Mouse (Mus musculus): ENCODE results near the gene Lamb1. TPM values are rescaled to one million over a fixed set of nuclear protein-coding genes. Genes with fewer than 3 reads are reported as not detected.

Gene Lamb1
- polyA plus RNA-seq, 1 experiment from 2014 or later: 80.8 TPM

DNA sequence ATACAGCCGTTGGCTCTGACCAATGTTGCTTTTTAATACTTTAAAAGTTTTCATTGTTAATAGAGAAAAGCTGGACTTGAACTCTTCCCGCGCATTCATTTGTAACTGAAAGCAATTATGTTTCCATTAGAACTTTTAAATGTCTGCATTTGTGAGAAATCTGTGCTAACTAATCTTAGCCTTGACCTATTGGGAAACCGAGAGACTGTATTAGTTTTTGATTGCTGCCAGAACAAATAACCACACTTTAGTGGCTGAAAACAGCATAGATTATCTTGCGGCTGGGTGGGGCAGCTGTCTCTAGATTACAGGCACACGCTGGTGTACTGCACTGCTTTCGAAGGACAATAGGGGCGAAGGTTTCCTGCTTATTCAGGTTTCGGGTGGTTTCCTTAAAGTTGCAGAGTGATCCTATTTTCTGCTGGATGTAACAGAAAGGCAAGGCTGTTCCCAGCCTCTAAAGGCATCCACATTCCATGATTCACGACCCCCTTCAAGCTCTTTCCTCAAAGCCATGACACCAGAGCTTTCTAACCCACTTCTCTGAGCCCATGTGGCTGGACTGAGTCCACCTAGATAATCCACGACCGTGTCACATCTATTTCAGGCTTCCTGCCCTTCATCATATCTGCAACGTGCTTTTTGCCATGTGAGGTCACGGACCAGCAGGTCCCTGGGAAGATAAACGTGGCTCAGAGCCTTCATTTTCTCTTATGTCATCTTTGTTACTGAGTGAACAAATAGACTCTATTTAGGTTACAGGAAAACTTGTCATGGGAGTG is 28.5 kb downstream of the Lamb1 start:
- WGBS: 60% methylated on average over 15 of the region's 15 CpGs
- ATAC-seq (ENCODE audit: insufficient number of reproducible peaks, insufficient read depth, low FRiP score, low TSS enrichment): no peak
- peaks cover 53% of the 10 kb centered on the region for H3K36me3 ChIP-seq

DNA sequence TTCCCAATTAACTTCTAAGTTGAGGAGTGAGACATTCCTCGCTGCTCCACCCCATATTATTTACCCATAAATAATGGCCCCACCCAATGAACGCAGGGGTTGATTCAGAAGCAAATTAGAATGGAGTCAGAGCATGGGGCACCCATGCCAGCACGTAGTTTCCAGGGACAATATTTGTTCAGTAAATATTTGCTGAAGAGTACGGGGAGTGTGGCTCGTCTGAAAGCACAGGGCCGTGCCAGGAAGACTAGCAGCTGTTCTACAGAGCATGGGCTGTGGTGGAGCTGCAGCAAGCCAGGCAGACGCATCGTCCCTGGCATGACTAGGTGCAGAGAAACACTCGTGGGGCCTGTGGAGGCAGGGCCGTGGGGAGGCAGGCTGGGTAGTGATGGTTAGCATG is 29.5 kb downstream of the Lamb1 start:
- peaks cover 53% of the 10 kb centered on the region for H3K36me3 ChIP-seq
- H3K4me1 ChIP-seq: peaks cover 14% of the 10 kb centered on the region; the same call in 1 of the 2 replicates
- H3K4me2 ChIP-seq (replicated peaks): no peak overlapping the region
- no peak overlapping the region for H3K4me3 ChIP-seq
- H3K27me3 ChIP-seq: no peaks in the 10 kb centered on the region
- no peak for ATAC-seq (ENCODE audit: insufficient number of reproducible peaks, insufficient read depth, low FRiP score, low TSS enrichment)
- no peaks in the 10 kb centered on the region for H3K9me3 ChIP-seq
- no peak overlapping the region for H3K27ac ChIP-seq
- WGBS: 63% methylated on average over 10 of the region's 10 CpGs
- no peak overlapping the region for H3K9ac ChIP-seq

More for the DNA sequence above, 28.5 kb downstream of the Lamb1 start:
- no peaks in the 10 kb centered on the region for H3K9me3 ChIP-seq
- peaks cover 14% of the 10 kb centered on the region; the same call in 1 of the 2 replicates for H3K4me1 ChIP-seq
- H3K4me2 ChIP-seq (replicated peaks): no peak overlapping the region
- no peak overlapping the region for H3K9ac ChIP-seq
- no peaks in the 10 kb centered on the region for H3K27me3 ChIP-seq
- H3K4me3 ChIP-seq: no peak overlapping the region
- no peak overlapping the region for H3K27ac ChIP-seq

DNA sequence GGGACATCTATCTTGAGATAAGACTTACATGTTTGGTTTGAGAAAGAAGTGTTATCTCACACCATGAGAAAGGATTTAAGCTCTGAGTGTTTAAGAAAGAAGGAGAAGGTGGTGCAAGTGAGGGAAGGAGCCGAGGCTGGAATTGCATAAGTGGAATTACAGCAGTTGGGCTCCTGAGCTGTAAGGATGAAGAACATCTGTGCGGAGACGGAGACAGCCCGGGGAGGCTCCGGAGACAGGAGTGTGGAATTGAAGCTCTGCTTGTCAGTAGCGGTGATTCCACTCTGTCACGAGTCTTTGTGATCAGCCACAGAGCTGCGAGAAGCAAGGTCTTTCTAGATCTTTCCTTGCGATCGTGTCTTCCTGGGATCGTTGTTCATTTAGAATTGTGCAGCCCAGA is 30.0 kb downstream of the Lamb1 start:
- WGBS: 66% methylated on average over 11 of the region's 11 CpGs
- no peak overlapping the region for H3K27ac ChIP-seq
- ATAC-seq (ENCODE audit: insufficient number of reproducible peaks, insufficient read depth, low FRiP score, low TSS enrichment): no peak

DNA sequence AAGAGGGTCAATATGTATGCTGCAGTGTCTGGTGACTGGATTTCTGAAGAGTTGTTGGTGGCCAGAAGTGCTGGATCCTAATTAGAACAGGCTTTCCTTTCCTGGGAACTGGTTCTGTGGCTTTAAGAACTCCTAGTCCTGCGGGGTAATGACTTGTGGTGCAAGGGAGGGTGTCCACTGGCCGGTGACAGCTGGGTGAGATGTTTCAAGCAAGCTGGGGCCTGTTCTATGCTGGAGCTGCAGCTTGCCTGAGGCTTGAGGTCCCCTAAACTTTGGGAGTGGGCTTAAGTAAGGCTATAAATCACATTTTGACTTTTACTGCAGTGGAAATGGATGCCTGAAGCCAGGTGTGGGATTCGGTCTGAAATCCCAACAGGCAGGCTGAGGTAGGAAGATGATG is 30.5 kb downstream of the Lamb1 start:
- no peak for ATAC-seq (ENCODE audit: insufficient number of reproducible peaks, insufficient read depth, low FRiP score, low TSS enrichment)
- H3K4me2 ChIP-seq (replicated peaks): no peak overlapping the region
- 49% methylated on average over 3 of the region's 3 CpGs for WGBS
- peaks cover 14% of the 10 kb centered on the region; the same call in 1 of the 2 replicates for H3K4me1 ChIP-seq
- no peak overlapping the region for H3K4me3 ChIP-seq
- H3K9ac ChIP-seq: no peak overlapping the region
- no peaks in the 10 kb centered on the region for H3K27me3 ChIP-seq
- H3K27ac ChIP-seq: no peak overlapping the region
- peaks cover 56% of the 10 kb centered on the region for H3K36me3 ChIP-seq
- H3K9me3 ChIP-seq: no peaks in the 10 kb centered on the region

More for the DNA sequence above, 30.0 kb downstream of the Lamb1 start:
- H3K36me3 ChIP-seq: peaks cover 56% of the 10 kb centered on the region
- no peaks in the 10 kb centered on the region for H3K27me3 ChIP-seq
- no peak overlapping the region for H3K4me3 ChIP-seq
- H3K9me3 ChIP-seq: no peaks in the 10 kb centered on the region
- H3K9ac ChIP-seq: no peak overlapping the region
- H3K4me1 ChIP-seq: peaks cover 14% of the 10 kb centered on the region; the same call in 1 of the 2 replicates
- H3K4me2 ChIP-seq (replicated peaks): no peak overlapping the region

DNA sequence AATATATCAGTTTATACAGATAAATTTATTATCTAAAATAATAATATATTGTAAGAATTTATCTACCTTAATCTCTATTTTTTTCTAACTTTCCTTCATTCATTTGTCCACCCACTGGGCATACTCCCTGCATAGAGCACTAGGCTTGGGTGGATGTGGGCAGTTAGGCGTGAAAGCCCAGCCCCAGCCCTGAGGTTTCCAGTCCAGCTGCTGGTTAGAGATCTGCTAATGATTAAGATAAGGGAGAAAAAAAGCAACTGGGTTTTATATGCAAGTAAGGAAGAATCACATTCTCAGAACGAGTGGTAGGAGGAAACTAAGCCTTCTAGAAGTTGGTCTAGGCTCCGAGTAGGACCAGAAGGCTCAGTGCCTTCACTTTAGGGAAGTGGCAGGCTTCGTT is 31.1 kb downstream of the Lamb1 start:
- H3K27ac ChIP-seq: no peak overlapping the region
- peaks cover 56% of the 10 kb centered on the region for H3K36me3 ChIP-seq
- no peaks in the 10 kb centered on the region for H3K27me3 ChIP-seq
- WGBS: 68% methylated on average over 4 of the region's 4 CpGs
- H3K4me1 ChIP-seq: peaks cover 14% of the 10 kb centered on the region; the same call in 1 of the 2 replicates
- no peak overlapping the region for H3K4me2 ChIP-seq (replicated peaks)
- H3K9me3 ChIP-seq: no peaks in the 10 kb centered on the region
- H3K9ac ChIP-seq: no peak overlapping the region
- no peak for ATAC-seq (ENCODE audit: insufficient number of reproducible peaks, insufficient read depth, low FRiP score, low TSS enrichment)
- H3K4me3 ChIP-seq: no peak overlapping the region

DNA sequence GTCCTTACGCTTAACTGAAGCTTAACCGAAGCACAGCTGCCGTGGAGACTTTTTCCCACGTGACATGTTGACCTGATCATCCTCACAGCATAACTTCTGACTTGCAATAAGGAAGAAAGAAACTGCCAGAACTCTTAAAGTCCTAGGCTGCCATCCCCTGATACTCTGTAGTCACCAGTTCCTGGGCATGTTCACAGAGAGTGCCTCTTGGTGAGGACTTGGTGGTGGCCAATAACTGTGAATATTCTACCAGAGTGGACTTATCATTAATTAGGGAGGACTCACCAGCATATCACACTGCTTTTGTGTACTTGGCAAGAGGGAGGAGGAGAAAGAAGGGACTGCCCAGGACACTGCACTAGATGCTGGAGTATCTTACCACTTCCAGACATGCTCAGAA is 33.1 kb downstream of the Lamb1 start:
- no peak overlapping the region for H3K9ac ChIP-seq
- H3K27me3 ChIP-seq: no peaks in the 10 kb centered on the region
- WGBS: 91% methylated on average over 4 of the region's 4 CpGs
- no peak for ATAC-seq (ENCODE audit: insufficient number of reproducible peaks, insufficient read depth, low FRiP score, low TSS enrichment)
- H3K4me1 ChIP-seq: peaks cover 14% of the 10 kb centered on the region; the same call in 1 of the 2 replicates
- H3K4me3 ChIP-seq: no peak overlapping the region
- no peaks in the 10 kb centered on the region for H3K9me3 ChIP-seq
- H3K36me3 ChIP-seq: peaks cover 68% of the 10 kb centered on the region
- no peak overlapping the region for H3K4me2 ChIP-seq (replicated peaks)
- H3K27ac ChIP-seq: no peak overlapping the region

DNA sequence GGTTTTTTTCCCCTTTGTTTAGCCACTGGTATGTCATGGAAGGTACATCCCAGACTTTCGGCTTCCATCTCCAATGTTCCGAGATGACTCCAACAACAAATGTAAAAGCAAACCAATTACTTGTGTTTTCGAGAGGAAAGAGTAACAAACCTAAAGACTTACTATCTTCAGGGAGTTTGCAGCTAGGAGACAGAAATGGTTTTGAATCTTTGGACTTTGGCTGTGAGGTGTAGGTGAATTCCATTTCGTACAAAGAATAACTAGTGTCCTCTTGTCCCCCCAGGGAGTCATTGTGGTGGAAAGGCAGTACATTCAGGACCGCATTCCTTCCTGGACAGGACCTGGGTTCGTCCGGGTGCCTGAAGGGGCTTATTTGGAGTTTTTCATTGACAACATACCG is 33.5 kb downstream of the Lamb1 start:
- H3K9ac ChIP-seq: no peak overlapping the region
- H3K4me1 ChIP-seq: peaks cover 12% of the 10 kb centered on the region; the same call in 1 of the 2 replicates
- H3K36me3 ChIP-seq: peaks cover 71% of the 10 kb centered on the region
- no peak overlapping the region for H3K27ac ChIP-seq
- no peaks in the 10 kb centered on the region for H3K27me3 ChIP-seq
- no peak overlapping the region for H3K4me2 ChIP-seq (replicated peaks)
- no peaks in the 10 kb centered on the region for H3K9me3 ChIP-seq
- no peak overlapping the region for H3K4me3 ChIP-seq
- ATAC-seq (ENCODE audit: insufficient number of reproducible peaks, insufficient read depth, low FRiP score, low TSS enrichment): no peak
- 87% methylated on average over 8 of the region's 8 CpGs for WGBS

DNA sequence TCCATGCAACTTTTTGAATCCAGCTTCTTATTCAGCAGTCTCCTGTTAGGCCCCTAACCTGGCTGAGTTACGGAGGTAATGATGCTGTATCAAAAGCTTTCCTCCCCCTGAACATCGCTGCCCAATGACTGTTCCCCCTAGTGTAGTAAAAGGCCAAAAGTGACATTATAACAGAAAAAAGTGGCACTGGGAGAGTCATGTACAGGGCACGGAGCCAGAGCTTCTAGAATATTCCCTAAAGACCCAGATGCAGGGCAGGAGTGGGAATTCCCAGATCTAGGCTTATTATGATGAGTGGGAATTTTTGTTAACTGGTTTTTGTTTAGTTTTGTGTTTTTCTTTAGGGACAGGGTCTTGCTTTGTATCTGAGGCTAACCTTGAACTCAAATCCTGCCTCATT is 34.1 kb downstream of the Lamb1 start:
- WGBS: 89% methylated on average over 3 of the region's 3 CpGs
- H3K36me3 ChIP-seq: peaks cover 77% of the 10 kb centered on the region
- no peak overlapping the region for H3K9ac ChIP-seq
- H3K27ac ChIP-seq: no peak overlapping the region
- no peaks in the 10 kb centered on the region for H3K27me3 ChIP-seq
- no peaks in the 10 kb centered on the region for H3K9me3 ChIP-seq
- no peak overlapping the region for H3K4me2 ChIP-seq (replicated peaks)
- no peak overlapping the region for H3K4me3 ChIP-seq
- ATAC-seq (ENCODE audit: insufficient number of reproducible peaks, insufficient read depth, low FRiP score, low TSS enrichment): no peak
- H3K4me1 ChIP-seq: 0 out of 2 replicates have a peak, but pooled peaks cover 11% of the 10 kb centered on the region

DNA sequence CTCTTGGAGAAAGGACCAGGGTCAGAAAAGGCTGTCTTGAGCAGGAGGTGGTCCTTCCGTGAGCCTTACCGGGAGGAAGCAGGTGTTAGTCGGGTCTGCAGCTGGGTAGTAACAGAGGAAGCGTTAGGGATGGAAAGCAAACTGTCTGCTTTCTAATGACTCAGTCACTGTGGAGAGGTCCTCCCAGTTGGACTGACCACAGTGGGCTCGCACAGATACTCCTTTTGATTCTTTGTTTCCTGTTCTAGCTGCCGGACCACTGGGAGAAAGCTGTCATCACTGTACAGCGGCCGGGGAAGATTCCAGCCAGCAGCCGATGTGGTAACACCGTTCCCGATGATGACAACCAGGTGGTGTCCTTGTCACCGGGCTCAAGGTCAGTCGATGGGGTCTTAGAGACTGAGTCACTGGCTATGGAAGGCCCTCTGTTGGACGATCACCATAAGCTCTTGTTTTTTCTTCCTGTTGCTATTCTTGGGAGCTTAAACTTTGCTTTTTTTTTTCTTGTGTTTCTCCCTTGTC is 34.7 kb downstream of the Lamb1 start:
- Histone ChIP-seq H3K9ac (no peak overlapping the region), H3K4me3 (no peak overlapping the region), H3K27ac (no peak overlapping the region), H3K36me3 (peaks cover 78% of the 10 kb centered on the region), H3K9me3 (no peaks in the 10 kb centered on the region), H3K4me2 (replicated peaks) (no peak overlapping the region), H3K27me3 (no peaks in the 10 kb centered on the region), H3K4me1 (0 out of 2 replicates have a peak, but pooled peaks cover 5% of the 10 kb centered on the region)
- 80% methylated on average over 14 of the region's 14 CpGs for WGBS
- no peak for ATAC-seq (ENCODE audit: insufficient number of reproducible peaks, insufficient read depth, low FRiP score, low TSS enrichment)

DNA sequence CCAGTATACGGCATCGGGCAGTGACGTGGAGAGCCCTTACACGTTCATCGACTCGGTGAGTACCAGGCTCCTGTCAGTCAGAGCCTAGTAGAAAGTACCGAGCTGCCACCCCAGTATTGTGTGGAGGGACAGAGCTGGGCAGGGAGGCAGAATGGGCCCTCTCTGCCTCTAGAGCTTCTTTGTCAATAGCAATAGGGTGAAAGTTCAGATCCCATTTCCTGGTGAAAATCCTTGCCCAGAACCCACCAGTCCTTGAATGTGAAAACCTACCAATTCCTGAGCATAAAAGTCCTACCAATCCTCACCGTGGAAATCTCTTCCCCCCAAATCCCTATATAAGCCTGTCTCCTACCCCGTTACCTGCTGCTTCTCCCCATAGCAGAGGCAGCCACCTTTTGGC is 35.2 kb downstream of the Lamb1 start:
- Histone ChIP-seq H3K4me3 (no peak overlapping the region), H3K36me3 (peaks cover 83% of the 10 kb centered on the region), H3K4me2 (replicated peaks) (no peak overlapping the region), H3K9me3 (no peaks in the 10 kb centered on the region), H3K27ac (no peak overlapping the region), H3K27me3 (no peaks in the 10 kb centered on the region), H3K4me1 (0 out of 2 replicates have a peak, but pooled peaks cover 4% of the 10 kb centered on the region), H3K9ac (no peak overlapping the region)
- WGBS: 94% methylated on average over 9 of the region's 9 CpGs
- ATAC-seq (ENCODE audit: insufficient number of reproducible peaks, insufficient read depth, low FRiP score, low TSS enrichment): no peak

DNA sequence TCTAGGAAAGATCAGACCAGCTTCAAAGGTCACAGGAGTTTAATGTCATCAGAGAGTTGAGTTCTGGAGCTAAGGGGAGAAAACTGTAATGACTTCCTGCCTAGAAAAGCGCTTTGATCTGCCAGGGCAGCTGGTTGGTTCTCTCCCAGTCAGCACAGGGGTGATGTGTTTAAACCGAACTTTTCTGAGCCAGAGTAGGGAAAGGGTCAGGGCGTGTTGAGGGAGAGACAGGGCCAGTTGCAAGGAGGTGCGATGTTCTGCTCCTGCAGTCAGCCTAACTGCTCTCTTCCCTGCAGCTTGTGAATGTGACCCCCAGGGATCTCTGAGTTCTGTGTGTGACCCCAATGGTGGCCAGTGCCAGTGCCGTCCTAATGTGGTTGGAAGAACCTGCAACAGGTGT is 37.2 kb downstream of the Lamb1 start:
- Histone ChIP-seq H3K27ac (no peak overlapping the region), H3K9ac (no peak overlapping the region), H3K27me3 (no peaks in the 10 kb centered on the region), H3K9me3 (no peaks in the 10 kb centered on the region), H3K36me3 (peaks cover 94% of the 10 kb centered on the region), H3K4me1 (no peaks in the 10 kb centered on the region), H3K4me3 (no peak overlapping the region), H3K4me2 (replicated peaks) (no peak overlapping the region)
- ATAC-seq (ENCODE audit: insufficient number of reproducible peaks, insufficient read depth, low FRiP score, low TSS enrichment): no peak
- 48% methylated on average over 5 of the region's 5 CpGs for WGBS

Data from embryonic facial prominence, embryonic 12.5 days (tissue).